Mouse (Mus musculus) adipocyte (in vitro differentiated cells): Measurements from ENCODE around the gene Col26a1.

ENCODE experiments used
- DNase-seq: peaks from one replicate; pipeline ENCODE4 v3.0.0-alpha.2; 2016; ENCODE audit warnings: low spot score

Col26a1 gene

GRCm38 (mm10) chr5:136806379-136807056 lies 76.5 kb downstream of the Col26a1 start:
- no peak for DNase-seq

DNA sequence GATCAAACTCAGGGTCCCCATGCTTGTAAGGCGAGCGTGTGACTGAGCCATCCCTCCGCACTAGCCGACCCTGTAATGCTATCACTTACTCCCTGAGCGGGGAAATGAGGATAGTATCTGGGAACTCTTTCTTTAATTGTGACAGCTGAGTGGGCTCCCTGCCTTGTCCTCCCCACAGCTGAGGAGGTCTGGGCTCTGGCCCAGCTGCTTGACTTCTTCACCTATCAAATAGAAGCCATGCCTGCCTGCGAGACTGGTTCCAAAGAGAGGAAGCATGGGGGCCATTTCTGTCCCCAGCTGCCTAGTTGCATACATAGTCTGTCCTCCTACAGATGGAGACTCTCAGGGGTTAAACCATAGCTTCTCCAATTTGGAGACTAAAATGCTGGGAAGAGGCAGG lies 78.0 kb downstream of the Col26a1 start:
- no peak for DNase-seq

- no peak for DNase-seq
Observed at GRCm38 (mm10) chr5:136804246-136804645, 78.8 kb downstream of the Col26a1 start.

- no peak for DNase-seq
Observed at GRCm38 (mm10) chr5:136802732-136803131, 80.3 kb downstream of the Col26a1 start.

DNA sequence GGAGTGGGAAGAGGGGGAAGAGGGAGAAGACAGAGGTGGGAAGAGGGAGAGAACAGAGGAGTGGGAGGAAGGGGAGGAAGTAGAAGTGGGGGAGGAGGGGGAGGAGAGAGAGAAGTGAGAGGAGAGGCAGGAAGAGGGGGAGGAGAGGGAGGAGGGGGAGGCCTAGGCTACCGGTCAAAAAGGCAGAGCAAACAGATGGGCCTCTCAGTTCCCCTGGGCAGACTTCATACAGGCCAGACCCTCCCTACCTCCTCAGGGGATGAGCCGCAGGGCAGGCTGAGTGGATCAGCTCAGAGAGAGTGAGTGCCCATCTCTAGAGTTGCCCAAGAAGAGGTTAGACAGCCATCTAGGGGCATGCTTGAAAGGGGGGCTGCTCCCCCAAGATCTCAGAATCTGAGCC lies 86.1 kb downstream of the Col26a1 start:
- DNase-seq = no peak

DNA sequence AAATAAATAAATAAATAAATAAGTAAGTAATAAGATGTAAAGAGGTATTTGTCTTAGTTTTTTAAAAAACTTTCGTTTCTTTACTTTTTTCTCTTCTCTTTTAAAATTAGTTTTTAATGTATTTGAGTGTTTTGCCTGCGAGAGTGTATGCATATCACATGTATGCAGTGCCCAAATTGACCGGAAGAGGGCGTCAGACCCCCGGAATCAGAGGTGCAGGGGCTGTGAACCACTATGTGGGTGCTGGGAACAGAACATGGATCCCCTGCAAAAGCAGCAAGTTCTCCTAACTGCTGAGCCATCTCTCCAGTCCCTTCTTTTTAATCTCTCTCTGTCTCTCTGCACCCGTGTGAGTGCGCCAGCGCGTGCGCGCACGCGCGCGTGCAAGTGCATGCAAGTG lies 89.2 kb downstream of the Col26a1 start:
- DNase-seq = no peak

DNA sequence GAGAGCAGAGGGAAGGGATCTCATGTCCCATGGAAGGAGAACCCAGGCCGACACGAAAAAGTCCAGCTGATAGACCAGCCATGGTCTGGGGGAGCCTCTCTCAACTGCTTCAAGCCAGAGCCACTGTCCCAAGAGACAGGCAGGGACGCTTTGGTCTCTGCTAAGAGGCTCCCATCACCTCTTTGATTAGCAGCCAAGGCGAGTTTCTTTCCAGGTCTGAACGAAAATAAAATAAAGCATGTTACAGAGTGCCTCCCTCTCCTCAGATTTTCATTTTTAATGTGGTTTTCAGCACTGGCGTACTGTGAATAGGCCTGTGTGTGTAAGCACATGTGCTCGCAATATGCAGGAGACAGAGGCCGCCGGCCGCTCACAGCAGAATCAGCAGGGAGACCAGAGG lies 90.5 kb downstream of the Col26a1 start:
- no peak for DNase-seq

DNA sequence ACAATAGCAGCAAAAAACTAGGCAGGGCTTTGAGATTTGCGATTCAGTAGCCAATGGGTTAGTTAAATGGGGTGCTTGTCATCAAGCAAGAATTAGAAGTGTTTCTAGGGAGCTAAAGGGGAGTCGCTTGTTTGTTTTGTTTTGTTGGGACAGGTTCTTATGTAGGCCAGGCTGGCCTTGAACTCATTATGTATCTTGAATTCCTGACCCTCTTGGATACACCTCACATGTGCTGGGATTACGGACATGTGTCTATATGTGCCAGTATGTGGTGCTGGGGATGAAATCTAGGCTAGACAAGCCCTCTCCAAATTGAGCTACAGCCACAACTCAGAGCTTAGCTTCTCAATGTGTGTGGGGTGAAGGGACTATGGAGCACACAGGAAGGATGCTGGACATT lies 91.8 kb downstream of the Col26a1 start:
- DNase-seq = no peak

DNA sequence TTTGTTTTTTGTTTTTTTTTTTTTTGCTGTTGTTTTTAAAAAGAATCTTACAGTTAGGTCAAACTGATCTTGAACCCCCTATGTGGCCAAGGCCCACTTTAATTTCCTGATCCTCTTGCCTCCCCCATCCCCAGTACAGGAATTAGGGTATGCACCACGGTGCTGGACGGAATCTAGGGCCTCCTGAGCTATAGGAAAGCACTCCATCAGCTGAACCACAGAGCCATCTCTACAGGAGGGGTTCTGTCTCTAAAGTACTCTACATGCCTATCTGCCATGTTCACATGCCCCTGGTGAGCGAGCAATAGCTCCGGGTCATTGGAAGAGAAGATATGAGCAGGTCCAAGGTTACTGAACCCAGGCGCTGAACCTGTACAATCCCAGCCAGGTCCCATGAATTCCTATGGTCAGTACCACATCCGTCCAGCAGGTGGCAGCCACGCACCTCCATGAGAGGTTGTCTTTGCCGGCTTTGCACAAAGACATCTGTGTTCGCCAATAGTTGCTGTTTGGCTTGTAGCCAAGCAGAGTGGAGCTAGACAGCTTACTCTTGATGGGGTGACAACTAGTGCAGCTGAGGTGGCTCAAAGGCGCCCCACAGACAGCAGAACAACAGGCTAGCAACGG lies 92.3 kb downstream of the Col26a1 start:
- peak; percentile 89 for DNase-seq

DNA sequence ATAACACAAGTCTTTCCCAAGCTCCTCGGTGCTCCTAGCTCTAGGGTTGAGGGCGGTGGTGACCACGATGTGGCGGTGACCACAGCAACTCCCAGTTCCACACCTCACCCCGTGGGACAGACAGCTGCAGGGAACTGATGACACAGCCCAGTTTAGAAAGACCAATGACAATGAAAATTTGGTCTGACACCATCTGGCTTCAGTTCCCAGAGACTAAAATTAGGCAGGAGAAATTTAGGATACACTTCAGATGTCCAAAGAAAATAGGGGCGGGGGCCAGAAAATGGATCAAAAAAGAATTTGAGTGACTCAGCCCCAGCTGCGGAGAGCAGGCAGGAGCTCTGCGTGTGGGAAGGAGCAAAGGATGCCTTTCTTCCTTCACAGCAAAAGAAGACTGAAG lies 98.5 kb downstream of the Col26a1 start:
- no peak for DNase-seq

DNA sequence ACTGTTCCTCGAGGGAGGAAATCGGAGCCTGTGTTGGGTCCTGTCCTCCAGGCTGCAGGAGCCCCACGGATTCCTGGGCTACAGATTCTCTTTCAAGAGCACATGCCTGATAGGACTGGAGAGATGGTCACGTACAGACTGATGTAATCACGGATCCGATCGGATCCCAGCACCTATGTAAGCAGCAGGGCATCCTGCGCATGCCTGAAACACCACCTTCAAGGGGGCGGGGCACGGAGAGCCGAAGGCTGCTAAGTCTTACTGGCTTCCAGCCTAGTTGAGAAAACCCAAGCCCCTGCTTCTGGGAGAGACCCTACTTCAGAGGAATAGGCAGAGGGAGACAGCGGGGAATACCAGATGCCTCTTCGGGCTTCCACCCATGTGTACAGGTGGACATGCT lies 100.4 kb downstream of the Col26a1 start:
- DNase-seq = no peak

GRCm38 (mm10) chr5:136780465-136780864 lies 102.5 kb downstream of the Col26a1 start:
- no peak for DNase-seq

DNA sequence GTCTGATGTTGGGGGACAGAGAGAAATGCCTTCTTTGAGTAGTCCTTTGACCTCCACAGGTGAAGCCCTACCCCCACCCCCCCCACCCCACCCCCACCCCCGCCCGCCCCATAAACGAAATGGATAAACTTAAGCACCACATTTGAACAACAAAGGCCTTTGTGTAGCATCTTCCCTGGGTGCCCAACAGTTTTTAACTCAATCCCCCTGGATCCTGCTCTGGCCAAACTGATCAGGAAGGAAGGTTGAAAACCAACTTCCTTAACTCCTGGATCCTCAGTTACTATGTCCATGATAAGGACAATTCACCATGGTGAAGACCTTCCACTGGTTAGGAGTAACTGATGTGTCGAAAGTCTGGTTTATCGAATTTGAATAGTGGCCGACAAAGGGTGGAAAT lies 103.1 kb downstream of the Col26a1 start:
- DNase-seq = no peak

- no peak for DNase-seq
Observed at GRCm38 (mm10) chr5:136775548-136775947, 107.5 kb downstream of the Col26a1 start.

- no peak for DNase-seq
Observed at GRCm38 (mm10) chr5:136773044-136774039, 109.7 kb downstream of the Col26a1 start.

GRCm38 (mm10) chr5:136771132-136771531 lies 111.9 kb downstream of the Col26a1 start:
- no peak for DNase-seq

- no peak for DNase-seq
Observed at GRCm38 (mm10) chr5:136767304-136767703, 115.7 kb downstream of the Col26a1 start.

GRCm38 (mm10) chr5:136764157-136764669 lies 118.8 kb downstream of the Col26a1 start:
- peak; percentile 13 for DNase-seq

- no peak for DNase-seq
Observed at GRCm38 (mm10) chr5:136760345-136760744, 122.7 kb downstream of the Col26a1 start.

DNA sequence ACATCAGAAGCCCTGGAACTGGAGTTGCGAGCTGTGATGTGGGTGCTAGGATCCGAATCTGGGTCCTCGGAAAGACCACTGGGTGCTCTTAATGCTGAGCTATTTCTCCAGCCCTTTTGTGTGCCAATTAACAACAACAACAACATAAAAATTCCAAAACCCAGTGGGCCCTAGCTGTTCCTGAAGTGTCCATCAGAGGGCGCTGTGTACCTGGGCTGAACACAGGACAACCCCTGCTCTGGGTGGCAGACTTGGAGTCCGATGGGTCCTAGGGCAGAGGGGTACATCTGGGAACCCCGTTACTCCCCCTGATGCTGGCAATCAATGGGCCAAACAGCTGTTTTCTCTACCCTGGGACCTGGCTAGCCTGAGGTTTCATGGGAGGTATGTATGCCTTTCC lies 123.2 kb downstream of the Col26a1 start:
- no peak for DNase-seq

GRCm38 (mm10) chr5:136755696-136756095 lies 127.3 kb downstream of the Col26a1 start:
- DNase-seq = peak; percentile 82

DNA sequence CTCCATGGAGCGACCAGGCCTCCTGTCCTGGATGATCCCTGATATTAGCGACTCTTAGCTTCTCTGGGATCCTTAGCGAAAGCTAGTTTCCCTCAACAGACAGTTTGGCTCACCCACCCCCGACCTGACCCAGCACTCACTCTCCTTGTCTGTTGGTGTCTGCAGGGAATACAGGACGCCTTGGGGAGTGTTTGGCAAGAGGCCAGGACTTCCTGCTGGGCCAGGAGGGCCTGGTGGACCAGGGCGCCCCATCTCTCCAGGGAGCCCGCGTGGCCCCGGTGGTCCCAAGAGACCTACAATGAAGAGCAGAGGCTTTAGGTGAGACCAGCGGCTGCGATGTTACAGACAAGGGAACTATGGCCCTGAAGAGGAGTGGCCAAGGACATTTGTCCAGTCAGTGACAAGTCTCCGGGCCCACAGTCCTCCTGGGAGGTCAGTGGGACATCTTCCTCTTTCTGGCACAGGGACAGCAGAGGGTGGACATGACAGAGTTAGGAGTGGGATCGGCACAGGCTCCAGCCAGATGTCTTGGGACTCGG lies 128.9 kb downstream of the Col26a1 start:
- DNase-seq = no peak
